ENCODE assay signal across 8 mouse cellular contexts in the genomic region with DNA sequence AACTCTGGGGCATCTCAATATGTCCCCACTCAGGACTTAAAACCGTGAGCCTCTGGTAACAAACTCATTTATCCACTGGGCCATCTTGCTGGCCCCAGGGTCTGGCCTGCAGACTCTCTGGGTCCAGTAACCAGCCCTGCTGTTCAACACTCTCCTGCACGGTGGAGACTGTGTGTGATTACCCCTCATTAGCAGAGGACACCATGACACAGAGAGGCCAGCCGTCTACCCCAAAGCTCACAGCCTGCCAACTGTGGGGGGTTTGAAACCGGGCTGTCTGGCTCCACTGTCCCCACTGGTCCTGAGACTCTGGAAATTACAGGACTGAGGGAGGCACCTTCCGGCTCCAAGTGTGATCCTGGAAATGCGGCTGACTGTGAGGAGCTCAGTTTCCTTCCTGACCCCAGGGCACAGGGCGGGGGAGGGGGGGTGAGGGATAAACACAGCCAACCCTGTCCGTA. TPM values are rescaled to one million over a fixed set of nuclear protein-coding genes. Genes with fewer than 3 reads are reported as not detected.
DNase-seq lines count a peak whose midpoint lies in the region; ATAC-seq lines count a peak whose summit lies in the region.

No protein-coding gene starts in this region.

- peaks cover 6% of the 10 kb centered on the region; the same call in 1 of the 2 replicates for H3K4me1 ChIP-seq in brown adipose tissue, adult 24 weeks (ENCODE audit: control insufficient read depth, insufficient read depth, insufficient read length, low read length)
- peaks cover 16% of the 10 kb centered on the region for H3K4me1 ChIP-seq in forebrain, embryonic 11.5 days (replicated peaks; ENCODE audit: control insufficient read depth, insufficient read depth, low read length)
- H3K4me1 ChIP-seq in intestine, embryonic 14.5 days (replicated peaks; ENCODE audit: control insufficient read depth, insufficient read depth, low read length): peaks cover 35% of the 10 kb centered on the region
- H3K4me1 ChIP-seq in lung, embryonic 15.5 days: peaks cover 42% of the 10 kb centered on the region

- H3K4me2 ChIP-seq in forebrain, embryonic 11.5 days (ENCODE audit: low read depth, low read length, severe bottlenecking): peak overlapping the region; percentile 54; the same call in 1 of the 2 replicates
- peak overlapping the region; percentile 83 for H3K4me2 ChIP-seq in intestine, embryonic 14.5 days (ENCODE audit: low read length)
- peak overlapping the region; percentile 88 for H3K4me2 ChIP-seq in lung, embryonic 15.5 days

- peak overlapping the region; percentile 27 for H3K9ac ChIP-seq in forebrain, embryonic 11.5 days (ENCODE audit: low read length)
- H3K9ac ChIP-seq in intestine, embryonic 14.5 days (ENCODE audit: low read length): peak overlapping the region; percentile 31
- peak overlapping the region; percentile 36; the same call in 1 of the 2 replicates for H3K9ac ChIP-seq in lung, embryonic 15.5 days

- WGBS in forebrain, embryonic 11.5 days: 45% methylated on average over 8 of the region's 8 CpGs
- WGBS in intestine, embryonic 14.5 days: 12% methylated on average over 8 of the region's 8 CpGs
- WGBS in lung, embryonic 15.5 days: 18% methylated on average over 8 of the region's 8 CpGs

- H3K27me3 ChIP-seq in forebrain, embryonic 11.5 days (ENCODE audit: control insufficient read depth, insufficient read depth, low read length): no peaks in the 10 kb centered on the region
- H3K27me3 ChIP-seq in intestine, embryonic 14.5 days (replicated peaks; ENCODE audit: control insufficient read depth, insufficient read depth, low read length): no peaks in the 10 kb centered on the region
- no peaks in the 10 kb centered on the region for H3K27me3 ChIP-seq in lung, embryonic 15.5 days

- DNase-seq in forebrain, embryonic 11.5 days (ENCODE audit: low spot score): no peak
- no peak for DNase-seq in intestine, embryonic 14.5 days (ENCODE audit: low spot score)
- no peak for DNase-seq in left cerebral cortex, postnatal 14 days (ENCODE audit: low spot score in 2 of 2)
- DNase-seq in ovary, postnatal 36 days (ENCODE audit: low spot score): no peak
- no peak for DNase-seq in cerebellum, adult 9-10 months

- no peaks in the 10 kb centered on the region for H3K36me3 ChIP-seq in forebrain, embryonic 11.5 days (ENCODE audit: control insufficient read depth, insufficient read depth, low read length)
- 0 out of 2 replicates have a peak, but pooled peaks cover 10% of the 10 kb centered on the region for H3K36me3 ChIP-seq in intestine, embryonic 14.5 days (ENCODE audit: control insufficient read depth, insufficient read depth, low read length)
- no peaks in the 10 kb centered on the region for H3K36me3 ChIP-seq in lung, embryonic 15.5 days

- ATAC-seq in forebrain, embryonic 11.5 days (replicated peaks; ENCODE audit: low FRiP score): no peak
- no peak for ATAC-seq in intestine, embryonic 14.5 days (replicated peaks; ENCODE audit: low FRiP score, low TSS enrichment, low read depth)
- ATAC-seq in lung, embryonic 15.5 days (ENCODE audit: borderline replicate concordance, extremely low read depth, low FRiP score, low TSS enrichment): no peak
- ATAC-seq in cerebellum, adult (ENCODE audit: insufficient number of reproducible peaks, low FRiP score, low TSS enrichment): no peak

- H3K27ac ChIP-seq in brown adipose tissue, adult 24 weeks (replicated peaks; ENCODE audit: low read depth, low read length): peak overlapping the region; percentile 72
- no peak overlapping the region for H3K27ac ChIP-seq in forebrain, embryonic 11.5 days (ENCODE audit: low read depth, low read length)
- H3K27ac ChIP-seq in intestine, embryonic 14.5 days (ENCODE audit: low read depth): peak overlapping the region; percentile 54; the same call in 1 of the 2 replicates
- H3K27ac ChIP-seq in lung, embryonic 15.5 days: peak overlapping the region; percentile 59

- H3K4me3 ChIP-seq in brown adipose tissue, adult 24 weeks (ENCODE audit: insufficient read depth, low read depth, low read length): peak overlapping the region; percentile 90
- peak overlapping the region; percentile 62 for H3K4me3 ChIP-seq in forebrain, embryonic 11.5 days (ENCODE audit: low read depth, low read length)
- peak overlapping the region; percentile 79 for H3K4me3 ChIP-seq in intestine, embryonic 14.5 days (ENCODE audit: low read depth, low read length)
- H3K4me3 ChIP-seq in lung, embryonic 15.5 days: peak overlapping the region; percentile 78

- H3K9me3 ChIP-seq in forebrain, embryonic 11.5 days (ENCODE audit: control insufficient read depth, low read length): no peaks in the 10 kb centered on the region
- no peaks in the 10 kb centered on the region for H3K9me3 ChIP-seq in intestine, embryonic 14.5 days (ENCODE audit: control insufficient read depth, low read length)
- H3K9me3 ChIP-seq in lung, embryonic 15.5 days: no peaks in the 10 kb centered on the region

- intact Hi-C loops in left cerebral cortex, postnatal 14 days (cut with DNase I): no loop called here

RNA-seq across cellular contexts. Expression of a gene that starts 2.0 kb away (rescaled TPM):
- polyA plus RNA-seq in brown adipose tissue, adult 24 weeks (2012; ENCODE audit: insufficient read depth, insufficient read length, missing spikeins): 4.9 and 8.7 TPM in 2 replicates
- 21.6 and 24.1 TPM in 2 replicates for polyA plus RNA-seq in forebrain, embryonic 11.5 days (2014; fragmentation: Nextera tagmentation; extraction: Ambion mirVana)
- 14.9 and 16.6 TPM in 2 replicates for polyA plus RNA-seq in intestine, embryonic 14.5 days (2014; fragmentation: Nextera tagmentation; extraction: Ambion mirVana)
- polyA plus RNA-seq in lung, embryonic 15.5 days (2015; fragmentation: Nextera tagmentation; extraction: Ambion mirVana): 20.7 and 20.8 TPM in 2 replicates
- total RNA-seq in left cerebral cortex, postnatal 14 days (2021): 10 to 100 TPM; 42.5 to 57.5 TPM

RNA-seq across cellular contexts. Expression of a gene that starts 11.3 kb away (rescaled TPM):
- polyA plus RNA-seq in brown adipose tissue, adult 24 weeks (2012; ENCODE audit: insufficient read depth, insufficient read length, missing spikeins): 330 and 403 TPM in 2 replicates
- polyA plus RNA-seq in forebrain, embryonic 11.5 days (2014; fragmentation: Nextera tagmentation; extraction: Ambion mirVana): 445 and 465 TPM in 2 replicates
- 530 and 550 TPM in 2 replicates for polyA plus RNA-seq in intestine, embryonic 14.5 days (2014; fragmentation: Nextera tagmentation; extraction: Ambion mirVana)
- polyA plus RNA-seq in lung, embryonic 15.5 days (2015; fragmentation: Nextera tagmentation; extraction: Ambion mirVana): 636 TPM in 2 replicates
- 100 to 1,000 TPM; 103 to 104 TPM for total RNA-seq in left cerebral cortex, postnatal 14 days (2021)

RNA-seq across cellular contexts. Expression of a gene that starts 23.4 kb away (rescaled TPM):
- polyA plus RNA-seq in brown adipose tissue, adult 24 weeks (2012; ENCODE audit: insufficient read depth, insufficient read length, missing spikeins): 2.1 and 3.7 TPM in 2 replicates
- 16.5 and 18.3 TPM in 2 replicates for polyA plus RNA-seq in forebrain, embryonic 11.5 days (2014; fragmentation: Nextera tagmentation; extraction: Ambion mirVana)
- 15.2 and 16.1 TPM in 2 replicates for polyA plus RNA-seq in intestine, embryonic 14.5 days (2014; fragmentation: Nextera tagmentation; extraction: Ambion mirVana)
- polyA plus RNA-seq in lung, embryonic 15.5 days (2015; fragmentation: Nextera tagmentation; extraction: Ambion mirVana): 12.3 and 12.5 TPM in 2 replicates
- 10 to 100 TPM; 20.5 to 26.3 TPM for total RNA-seq in left cerebral cortex, postnatal 14 days (2021)

RNA-seq across cellular contexts. Expression of a gene that starts 46.3 kb away (rescaled TPM):
- polyA plus RNA-seq in brown adipose tissue, adult 24 weeks (2012; ENCODE audit: insufficient read depth, insufficient read length, missing spikeins): 12.4 and 13.4 TPM in 2 replicates
- 14.3 and 17.3 TPM in 2 replicates for polyA plus RNA-seq in forebrain, embryonic 11.5 days (2014; fragmentation: Nextera tagmentation; extraction: Ambion mirVana)
- polyA plus RNA-seq in intestine, embryonic 14.5 days (2014; fragmentation: Nextera tagmentation; extraction: Ambion mirVana): 10.7 and 11.2 TPM in 2 replicates
- 25.3 and 26.5 TPM in 2 replicates for polyA plus RNA-seq in lung, embryonic 15.5 days (2015; fragmentation: Nextera tagmentation; extraction: Ambion mirVana)
- 10 to 100 TPM; 20.9 to 24.2 TPM for total RNA-seq in left cerebral cortex, postnatal 14 days (2021)

RNA-seq across cellular contexts. Expression of a gene that starts 49.7 kb away (rescaled TPM):
- polyA plus RNA-seq in brown adipose tissue, adult 24 weeks (2012; ENCODE audit: insufficient read depth, insufficient read length, missing spikeins): 28.3 and 32.1 TPM in 2 replicates
- polyA plus RNA-seq in forebrain, embryonic 11.5 days (2014; fragmentation: Nextera tagmentation; extraction: Ambion mirVana): 74.5 and 84.0 TPM in 2 replicates
- polyA plus RNA-seq in intestine, embryonic 14.5 days (2014; fragmentation: Nextera tagmentation; extraction: Ambion mirVana): 99.2 and 99.6 TPM in 2 replicates
- 70.1 and 76.6 TPM in 2 replicates for polyA plus RNA-seq in lung, embryonic 15.5 days (2015; fragmentation: Nextera tagmentation; extraction: Ambion mirVana)
- total RNA-seq in left cerebral cortex, postnatal 14 days (2021): 10 to 100 TPM; 41.7 to 42.0 TPM
